Mouse (Mus musculus): ENCODE measurements at regions not wholly inside any gene's neighbourhood (a gene's known extent, or its start where the extent isn't known, plus 50 kb on each side); places are given as distances from the start of the nearest gene placed in this dataset.

GRCm38 (mm10) chr3:10575728-10576127 lies 240.2 kb upstream of the Gm38303 start:
- Histone ChIP-seq H3K4me1 (replicated peaks) (no peaks in the 10 kb centered on the region), H3K27me3 (no peaks in the 10 kb centered on the region), H3K4me2 (no peak overlapping the region), H3K9ac (no peak overlapping the region), H3K9me3 (no peaks in the 10 kb centered on the region), H3K27ac (replicated peaks) (no peak overlapping the region), H3K4me3 (no peak overlapping the region), H3K36me3 (no peaks in the 10 kb centered on the region)
- no peak for ATAC-seq (ENCODE audit: low read depth)
- 95% methylated on average over 1 of the region's 1 CpGs for WGBS

GRCm38 (mm10) chr3:10575213-10575612 lies 239.7 kb upstream of the Gm38303 start:
- Histone ChIP-seq H3K9me3 (no peaks in the 10 kb centered on the region), H3K27ac (replicated peaks) (no peak overlapping the region), H3K36me3 (no peaks in the 10 kb centered on the region), H3K9ac (no peak overlapping the region), H3K27me3 (no peaks in the 10 kb centered on the region), H3K4me2 (no peak overlapping the region), H3K4me3 (no peak overlapping the region), H3K4me1 (replicated peaks) (no peaks in the 10 kb centered on the region)
- 50% methylated on average over 1 of the region's 1 CpGs for WGBS
- ATAC-seq (ENCODE audit: low read depth) = peak; percentile 50; the same call in 1 of the 2 replicates

- Histone ChIP-seq H3K9me3 (no peaks in the 10 kb centered on the region), H3K27me3 (no peaks in the 10 kb centered on the region), H3K4me1 (replicated peaks) (no peaks in the 10 kb centered on the region), H3K9ac (no peak overlapping the region), H3K4me3 (no peak overlapping the region), H3K27ac (replicated peaks) (no peak overlapping the region), H3K36me3 (no peaks in the 10 kb centered on the region), H3K4me2 (no peak overlapping the region)
- WGBS = 74% methylated on average over 1 of the region's 1 CpGs
- no peak for ATAC-seq (ENCODE audit: low read depth)
Measured at GRCm38 (mm10) chr3:10574797-10575196, 239.3 kb upstream of the Gm38303 start.

Measured in neural tube, embryonic 13.5 days (tissue).